Mouse (Mus musculus) layer of hippocampus, postnatal 25 days (tissue): ENCODE measurements around the gene Zfp629. TPM values are rescaled to one million over a fixed set of nuclear protein-coding genes. Genes with fewer than 3 reads are reported as not detected.

Experiments used
- DNase-seq, 2 experiments: peaks; one replicate each; pipeline ENCODE4 v3.0.0; 2022; ENCODE audit warnings: mixed read lengths in 2 of 2, low spot score in 1 of 2; ENCODE audit errors: extremely low spot score in 1 of 2
- total RNA-seq, 2 experiments: library from RNA; stranded (reverse); gene quantifications; 2 replicates each; pipeline ENCODE4 v1.2.3; 2021

Zfp629 gene
- total RNA-seq, 2 experiments from 2014 or later: 21.3 to 23.3 TPM

- no peak for DNase-seq
Measured at GRCm38 (mm10) chr7:127616336-127616735, 739 bp upstream of the Zfp629 start.

GRCm38 (mm10) chr7:127614511-127614890, 1.1 kb downstream of the Zfp629 start:
- DNase-seq: no peak

GRCm38 (mm10) chr7:127614091-127614490, 1.5 kb downstream of the Zfp629 start:
- no peak for DNase-seq

- no peak for DNase-seq
Measured at GRCm38 (mm10) chr7:127613501-127613900, 2.1 kb downstream of the Zfp629 start.

DNA sequence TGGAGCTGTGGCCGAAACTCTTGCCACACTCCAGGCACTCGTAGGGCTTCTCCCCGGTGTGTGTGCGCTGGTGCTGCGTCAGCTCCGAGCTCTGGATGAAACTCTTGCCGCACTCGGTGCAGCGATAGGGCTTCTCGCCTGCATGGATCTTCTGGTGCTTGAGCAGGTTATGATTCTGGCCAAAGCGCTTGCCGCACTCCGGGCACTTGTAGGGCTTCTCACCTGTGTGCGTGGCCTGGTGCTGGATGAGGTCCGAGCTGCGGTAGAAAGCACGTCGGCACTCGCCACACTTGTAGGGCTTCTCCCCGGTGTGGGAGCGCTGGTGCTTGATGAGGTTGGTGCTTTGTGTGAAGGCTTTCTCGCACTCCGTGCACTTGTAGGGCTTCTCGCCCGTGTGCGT, 4.0 kb downstream of the Zfp629 start:
- no peak for DNase-seq

GRCm38 (mm10) chr7:127611011-127611410, 4.6 kb downstream of the Zfp629 start:
- no peak for DNase-seq

DNA sequence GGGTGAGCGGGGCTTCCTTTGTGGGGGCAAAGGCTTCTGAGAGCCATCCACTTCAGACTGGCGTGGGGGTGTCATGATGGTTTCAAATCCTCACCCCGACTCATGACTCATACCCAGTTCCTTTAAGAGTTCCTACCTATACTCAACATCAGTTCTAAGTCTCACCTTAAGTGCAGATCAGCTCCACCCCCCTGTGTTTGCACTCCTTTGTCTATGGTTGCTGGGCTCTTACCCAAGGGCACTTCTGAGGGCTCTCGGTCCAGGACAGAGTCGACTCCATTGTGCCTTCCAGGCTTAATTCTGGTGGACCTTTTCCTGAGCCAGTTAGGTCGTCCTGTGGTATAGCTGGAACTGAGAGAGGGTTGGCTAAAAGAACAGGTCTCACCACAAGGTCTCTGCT, 8.4 kb downstream of the Zfp629 start:
- DNase-seq: no peak

GRCm38 (mm10) chr7:127604256-127604655, 11.3 kb downstream of the Zfp629 start:
- no peak for DNase-seq

GRCm38 (mm10) chr7:127602903-127603302, 12.7 kb downstream of the Zfp629 start:
- DNase-seq: no peak

DNA sequence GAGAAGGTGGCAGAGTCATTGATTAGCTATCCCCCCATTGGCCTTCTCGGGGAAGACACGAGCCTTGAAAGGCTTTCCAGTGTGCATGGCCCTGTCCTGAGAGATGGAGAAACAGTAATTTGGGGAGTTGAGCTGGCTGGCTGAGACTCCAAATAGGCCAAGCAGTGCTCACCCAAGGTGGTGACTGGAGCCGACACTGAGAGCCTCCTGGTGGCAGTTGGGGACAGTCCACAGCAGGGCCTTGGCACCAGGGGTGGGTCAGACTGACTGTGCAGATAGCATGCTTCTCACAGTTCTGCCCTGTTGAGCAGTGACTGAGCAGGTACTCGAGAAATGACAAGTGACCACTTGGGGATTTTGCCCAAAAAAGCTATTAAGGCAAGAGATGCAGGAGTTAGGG, 13.9 kb downstream of the Zfp629 start:
- no peak for DNase-seq

DNA sequence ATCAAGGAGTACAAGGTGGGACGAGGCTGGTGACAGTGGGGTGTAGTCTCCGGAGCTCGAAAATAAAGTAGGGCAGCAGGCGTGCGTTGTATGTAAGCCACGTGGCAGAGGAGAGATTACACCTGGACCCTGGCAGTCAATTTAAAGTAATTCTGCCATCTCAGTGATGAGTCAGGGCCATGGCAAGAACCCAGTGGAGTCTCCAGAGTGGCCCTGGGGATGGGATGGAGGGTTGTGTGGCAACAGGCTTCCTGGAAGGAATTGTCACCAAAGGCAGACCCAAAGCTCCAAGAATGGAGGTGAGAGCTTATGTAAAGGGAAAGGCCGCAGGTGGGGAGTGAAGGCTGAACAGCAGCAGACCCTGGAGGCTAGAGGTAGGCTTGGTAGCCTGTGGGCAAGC, 15.0 kb downstream of the Zfp629 start:
- no peak for DNase-seq

GRCm38 (mm10) chr7:127596747-127597146, 18.9 kb downstream of the Zfp629 start:
- DNase-seq: no peak

- no peak for DNase-seq
Measured at GRCm38 (mm10) chr7:127592575-127592974, 23.0 kb downstream of the Zfp629 start.

- no peak for DNase-seq
Measured at GRCm38 (mm10) chr7:127591108-127591507, 24.5 kb downstream of the Zfp629 start.

DNA sequence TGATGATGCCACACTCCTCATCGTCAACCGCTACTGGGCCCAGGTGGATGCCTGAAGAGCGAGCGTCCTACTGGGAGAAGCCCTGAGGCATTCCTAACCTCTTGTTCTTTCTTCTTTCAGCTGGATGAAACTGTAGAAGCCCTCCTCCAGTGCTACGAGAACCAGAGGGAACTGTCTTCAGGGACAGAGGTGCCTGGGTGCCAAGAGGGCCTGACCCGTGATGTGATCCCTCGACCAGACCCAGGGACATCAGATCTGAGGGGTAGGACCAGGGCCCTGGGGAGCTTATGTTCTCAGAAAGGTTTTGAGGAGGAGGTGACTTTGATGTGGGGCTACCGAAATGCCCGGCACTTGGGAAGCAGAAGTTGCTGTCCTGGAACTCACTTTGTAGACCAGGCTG, 26.0 kb downstream of the Zfp629 start:
- no peak for DNase-seq

GRCm38 (mm10) chr7:127588901-127589300, 26.7 kb downstream of the Zfp629 start:
- no peak for DNase-seq

DNA sequence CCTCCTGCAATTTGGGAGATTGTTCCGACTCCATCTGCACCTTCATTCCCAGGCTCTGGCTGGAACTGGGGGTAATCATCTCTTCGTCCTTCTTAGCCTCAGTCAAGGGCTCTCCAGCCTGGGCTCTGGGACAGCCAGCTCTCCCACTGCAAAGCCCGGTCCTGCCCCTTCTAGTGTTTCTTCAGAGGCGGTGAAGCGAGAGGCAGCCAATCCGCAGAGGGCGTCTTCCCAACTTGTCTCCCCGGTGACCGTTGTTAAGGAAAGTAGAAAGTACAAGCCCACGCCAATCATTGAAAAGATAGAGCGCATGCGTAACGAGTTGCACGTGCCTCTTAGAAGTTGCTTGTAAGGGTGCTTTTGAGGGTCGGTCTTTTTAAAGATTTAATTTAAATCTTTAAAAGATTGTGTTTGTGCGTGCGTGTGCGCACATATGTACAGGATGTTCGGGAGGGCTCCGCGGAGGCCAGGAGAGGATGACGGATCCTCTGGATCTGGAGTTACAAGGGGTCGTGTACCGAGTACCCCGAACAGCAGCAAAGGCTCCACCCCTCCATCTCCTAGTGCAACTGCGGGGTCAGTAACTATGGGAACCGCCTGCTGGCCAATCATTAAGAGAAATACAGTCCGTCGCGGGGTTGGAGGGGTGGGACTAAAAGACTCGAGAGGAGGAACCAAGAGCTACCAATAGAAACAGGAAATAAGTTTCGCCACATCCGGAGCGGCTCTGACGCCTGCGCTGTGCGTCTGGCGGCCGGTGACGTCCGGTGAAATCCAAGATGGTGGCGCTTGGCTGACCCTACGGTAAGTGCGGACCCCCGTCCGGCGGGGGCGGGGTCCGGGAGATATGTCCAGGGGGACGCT, 27.4 kb downstream of the Zfp629 start, which contains the start of the genes Ccdc189 and Rnf40:
Gene Ccdc189, minus strand, starts transcription at position 585 of the 861 bp plus-strand sequence.
Gene Rnf40, plus strand, starts transcription at position 757 of the 861 bp plus-strand sequence.
- peak; percentile 77 to 80 for DNase-seq

DNA sequence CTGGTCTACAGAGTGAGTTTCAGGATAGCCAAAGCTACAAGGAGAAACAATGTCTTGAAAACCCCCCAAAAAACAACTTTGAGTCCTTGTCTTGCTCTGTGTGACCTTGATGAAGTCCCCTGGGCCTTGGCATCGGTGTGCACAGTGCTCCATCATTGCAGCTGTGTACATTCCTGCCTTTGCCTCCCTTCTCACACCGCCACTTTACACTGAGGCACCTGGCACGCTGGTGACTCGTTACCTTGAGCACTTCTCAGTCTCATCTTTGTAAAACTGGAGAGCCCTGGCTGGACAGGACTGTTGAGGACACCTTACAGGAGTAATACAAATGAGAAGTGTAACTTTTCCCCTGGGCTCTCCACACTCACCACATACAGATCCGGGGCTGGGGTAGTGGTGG, 28.4 kb downstream of the Zfp629 start:
- no peak for DNase-seq

DNA sequence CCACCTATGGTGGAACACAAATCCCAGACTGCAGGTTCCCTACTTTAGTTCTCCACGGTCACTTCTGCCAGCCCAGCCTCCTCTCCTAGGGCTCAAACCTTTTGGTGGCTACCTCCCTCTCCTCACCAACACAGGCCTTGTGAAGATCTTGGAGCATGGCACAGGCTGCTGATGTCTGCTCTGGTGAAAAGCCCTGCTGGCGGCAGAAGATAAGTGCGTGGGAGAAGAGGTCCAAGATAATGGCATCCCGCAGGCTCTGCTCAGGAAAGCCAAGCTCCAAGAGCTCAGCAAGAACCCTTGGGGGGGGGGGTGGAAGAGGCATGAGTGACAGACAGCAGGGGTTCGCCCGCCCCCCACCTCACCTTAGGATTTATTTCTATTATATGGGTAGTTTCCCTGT, 29.4 kb downstream of the Zfp629 start:
- DNase-seq: no peak

DNA sequence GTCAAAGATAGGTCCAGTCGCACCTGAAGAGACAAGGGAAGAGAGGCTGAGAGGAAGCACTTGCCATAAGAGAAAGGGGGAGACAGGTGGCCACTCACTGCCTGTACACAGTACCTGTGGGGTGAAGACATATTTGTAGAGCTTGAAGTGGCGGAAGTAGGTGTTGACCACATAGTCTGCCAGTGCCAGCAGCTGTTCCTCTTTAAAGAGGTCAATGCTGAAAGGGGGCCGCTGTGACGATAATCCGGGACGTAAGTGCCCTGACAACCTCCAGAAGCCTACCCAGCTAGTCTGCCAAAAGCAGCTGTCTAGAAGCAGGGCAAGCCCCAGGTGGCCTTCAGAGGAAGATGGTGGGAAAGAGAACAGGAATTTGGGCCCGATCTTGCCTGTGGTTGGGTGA, 30.6 kb downstream of the Zfp629 start:
- no peak for DNase-seq

GRCm38 (mm10) chr7:127583260-127583659, 32.3 kb downstream of the Zfp629 start:
- no peak for DNase-seq

GRCm38 (mm10) chr7:127574115-127574514, 41.5 kb downstream of the Zfp629 start:
- DNase-seq: no peak
